Mouse (Mus musculus) T-helper 17 cell (primary cell): ENCODE results near the gene Pacsin2.
"Not testable (repeated sequence)": the region's sequence is repeated elsewhere in the genome, so short reads cannot be mapped to it uniquely, and the experiment has no call there.

Source experiments
- in situ Hi-C, 2 experiments: fragments of 300-600 bp; cut with MboI, MseI; formaldehyde crosslinking; loops; 1 replicate in 1 of 2; 2 replicates in 1 of 2; pipeline ENCODE4 v1.15.1; 2025; ENCODE audit warnings: high pct_unique_total_duplicates in 2 of 2

Gene Pacsin2

GRCm38 (mm10) chr15:83383633-83384032 is 80.8 kb downstream of the Pacsin2 start:
- in situ Hi-C loops: no loop called here

GRCm38 (mm10) chr15:83383136-83383535 is 81.3 kb downstream of the Pacsin2 start:
- in situ Hi-C loops: no loop called here

- in situ Hi-C loops: no loop called here
Observed at GRCm38 (mm10) chr15:83382467-83382866, 81.9 kb downstream of the Pacsin2 start.

GRCm38 (mm10) chr15:83377153-83377552 is 87.3 kb downstream of the Pacsin2 start:
- in situ Hi-C loops: no loop called here

GRCm38 (mm10) chr15:83375136-83375535 is 89.3 kb downstream of the Pacsin2 start:
- in situ Hi-C loops: no loop called here

- in situ Hi-C loops: loop anchor here in 1 of 2 experiments (5.0 kb wide), 1 partner anchor 108 kb away; no protein-coding TSS in a partner anchor
Observed at GRCm38 (mm10) chr15:83374076-83374475, 90.3 kb downstream of the Pacsin2 start.

GRCm38 (mm10) chr15:83368702-83369101 is 95.7 kb downstream of the Pacsin2 start:
- in situ Hi-C loops: not testable (repeated sequence)

- in situ Hi-C loops: no loop called here
Observed at GRCm38 (mm10) chr15:83368261-83368660, 96.1 kb downstream of the Pacsin2 start.

- in situ Hi-C loops: no loop called here
Observed at GRCm38 (mm10) chr15:83366933-83367552, 97.4 kb downstream of the Pacsin2 start.

- in situ Hi-C loops: no loop called here
Observed at GRCm38 (mm10) chr15:83365697-83366096, 98.7 kb downstream of the Pacsin2 start.

GRCm38 (mm10) chr15:83364194-83364593 is 100.2 kb downstream of the Pacsin2 start:
- in situ Hi-C loops: no loop called here

- in situ Hi-C loops: not testable (repeated sequence)
Observed at GRCm38 (mm10) chr15:83362813-83363212, 101.6 kb downstream of the Pacsin2 start.

GRCm38 (mm10) chr15:83360899-83361298 is 103.5 kb downstream of the Pacsin2 start:
- in situ Hi-C loops: not testable (repeated sequence)

GRCm38 (mm10) chr15:83360140-83360539 is 104.3 kb downstream of the Pacsin2 start:
- in situ Hi-C loops: no loop called here

- in situ Hi-C loops: no loop called here
Observed at GRCm38 (mm10) chr15:83358476-83358875, 105.9 kb downstream of the Pacsin2 start.

GRCm38 (mm10) chr15:83351546-83351945 is 112.9 kb downstream of the Pacsin2 start:
- in situ Hi-C loops: no loop called here

GRCm38 (mm10) chr15:83350859-83351258 is 113.5 kb downstream of the Pacsin2 start:
- in situ Hi-C loops: no loop called here

GRCm38 (mm10) chr15:83349954-83350711 is 114.3 kb downstream of the Pacsin2 start, which contains the start of gene Arfgap3:
Arfgap3 (minus strand) TSS chr15:83350247.
- in situ Hi-C loops: no loop called here

- in situ Hi-C loops: no loop called here
Observed at GRCm38 (mm10) chr15:83349225-83349953, 115.0 kb downstream of the Pacsin2 start.

- in situ Hi-C loops: no loop called here
Observed at GRCm38 (mm10) chr15:83348747-83349146, 115.7 kb downstream of the Pacsin2 start.

GRCm38 (mm10) chr15:83345898-83346529 is 118.4 kb downstream of the Pacsin2 start:
- in situ Hi-C loops: no loop called here

GRCm38 (mm10) chr15:83344956-83345355 is 119.5 kb downstream of the Pacsin2 start:
- in situ Hi-C loops: no loop called here
